Mouse (Mus musculus) bone marrow, adult 2 months (tissue): Measurements from ENCODE around the gene Acox3.

Experiments
- CTCF ChIP-seq: fragments of 200-500 bp; IDR thresholded peaks from 2 replicates; pipeline ENCODE4 v1.5.1; 2011; ENCODE audit warnings: low read length, control low read depth; ENCODE audit not compliant: control insufficient read depth, insufficient read depth
- POLR2A ChIP-seq: fragments of 200-500 bp; IDR thresholded peaks from 2 replicates; pipeline ENCODE4 v1.6.1; 2011; ENCODE audit warnings: low read depth, mild to moderate bottlenecking, control low read depth, low read length, borderline replicate concordance; ENCODE audit not compliant: control insufficient read depth

DNA sequence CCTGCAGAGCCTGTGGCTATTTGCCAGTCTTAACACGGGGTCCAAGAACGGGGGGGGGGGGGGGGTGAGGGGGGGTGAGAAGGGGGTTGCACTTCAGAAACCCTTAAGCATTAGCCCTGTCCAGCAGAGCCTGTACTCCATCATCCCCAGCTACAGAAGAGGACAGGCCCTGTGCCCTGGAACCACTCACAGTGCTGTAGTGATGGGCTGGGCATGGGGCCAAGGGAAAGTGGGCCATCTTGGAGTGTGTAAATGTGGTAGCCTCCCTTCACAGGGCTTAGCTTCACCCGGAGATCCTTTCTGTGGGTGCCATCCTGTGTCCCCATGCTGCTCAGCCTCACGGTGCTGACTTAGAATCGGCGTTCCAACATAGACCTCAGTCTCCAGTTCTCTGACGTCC is 24.9 kb downstream of the Acox3 start:
- TF ChIP-seq POLR2A (no peak), CTCF (no peak)
